Mouse (Mus musculus) R1 (cell line): ENCODE measurements at regions not wholly inside any gene's neighbourhood (a gene's known extent, or its start where the extent isn't known, plus 50 kb on each side); places are given as distances from the start of the nearest gene placed in this dataset.

Experiments used
- DNase-seq: peaks from one replicate; pipeline ENCODE4 v3.0.0-alpha.2; 2018; ENCODE audit warnings: low read depth, low spot score

- no peak for DNase-seq
These were observed 164.0 kb downstream of the 3100002H09Rik start for GRCm38 (mm10) chr4:124446615-124447014.

- DNase-seq: peak; percentile 65
These were observed 166.9 kb downstream of the 3100002H09Rik start for GRCm38 (mm10) chr4:124443613-124444108.

GRCm38 (mm10) chr4:124443130-124443503, 167.5 kb downstream of the 3100002H09Rik start:
- DNase-seq: peak; percentile 25

GRCm38 (mm10) chr4:124442491-124443129, 168.0 kb downstream of the 3100002H09Rik start:
- no peak for DNase-seq

GRCm38 (mm10) chr4:124441737-124442487, 168.7 kb downstream of the 3100002H09Rik start:
- DNase-seq: peak; percentile 71

- DNase-seq: no peak
These were observed 175.6 kb downstream of the 3100002H09Rik start for GRCm38 (mm10) chr4:124435040-124435434.

GRCm38 (mm10) chr4:124434059-124435039, 176.3 kb downstream of the 3100002H09Rik start:
- DNase-seq: peak; percentile 82

- DNase-seq: no peak
These were observed 177.1 kb downstream of the 3100002H09Rik start for GRCm38 (mm10) chr4:124433506-124433905.

- no peak for DNase-seq
These were observed 179.4 kb downstream of the 3100002H09Rik start for GRCm38 (mm10) chr4:124431193-124431592.

- DNase-seq: no peak
These were observed 181.8 kb downstream of the 3100002H09Rik start for GRCm38 (mm10) chr4:124428844-124429243.

GRCm38 (mm10) chr4:124422406-124422805, 188.2 kb downstream of the 3100002H09Rik start:
- DNase-seq: no peak

GRCm38 (mm10) chr4:124418431-124418830, 192.2 kb downstream of the 3100002H09Rik start:
- DNase-seq: no peak

GRCm38 (mm10) chr4:124417176-124417575, 193.4 kb downstream of the 3100002H09Rik start:
- no peak for DNase-seq

GRCm38 (mm10) chr4:124416266-124416665, 194.3 kb downstream of the 3100002H09Rik start:
- DNase-seq: no peak

- no peak for DNase-seq
These were observed 196.2 kb downstream of the 3100002H09Rik start for GRCm38 (mm10) chr4:124414386-124414785.

- no peak for DNase-seq
These were observed 201.3 kb downstream of the 3100002H09Rik start for GRCm38 (mm10) chr4:124409279-124409678.

- no peak for DNase-seq
These were observed 208.5 kb downstream of the 3100002H09Rik start for GRCm38 (mm10) chr4:124402075-124402474.

- DNase-seq: no peak
These were observed 209.9 kb downstream of the 3100002H09Rik start for GRCm38 (mm10) chr4:124400741-124401140.

- no peak for DNase-seq
These were observed 210.4 kb downstream of the 3100002H09Rik start for GRCm38 (mm10) chr4:124400136-124400675.

GRCm38 (mm10) chr4:124398354-124398753, 212.2 kb downstream of the 3100002H09Rik start:
- DNase-seq: peak; percentile 48

- peak; percentile 85 for DNase-seq
These were observed 213.9 kb downstream of the 3100002H09Rik start for GRCm38 (mm10) chr4:124396566-124397283.
